Mouse (Mus musculus): ENCODE results near the gene Pdha1.

DNA sequence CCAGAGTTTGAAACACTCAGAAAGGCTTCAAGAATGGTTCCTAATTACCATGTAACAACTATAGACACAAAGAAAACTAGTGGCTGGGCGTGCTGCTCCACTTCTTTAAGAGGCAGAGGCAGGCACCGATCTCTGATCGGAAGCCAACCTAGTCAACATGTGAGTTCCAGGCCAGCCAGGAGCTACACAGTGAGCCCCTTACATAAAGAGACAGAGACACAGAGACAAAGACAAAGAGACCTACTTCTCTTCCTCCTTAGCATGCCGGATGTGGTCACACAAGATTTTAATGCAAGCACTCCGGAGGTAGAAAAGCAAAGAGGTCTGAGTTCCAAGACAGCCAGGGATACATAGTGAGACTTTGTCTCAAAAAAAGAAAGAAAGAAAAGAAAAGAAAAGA lies 2.1 kb downstream of the Pdha1 start:
- TF ChIP-seq CTCF (IDR thresholded peaks at IDR 0.05; ENCODE audit: low read depth) (no peak), EP300 (IDR thresholded peaks at IDR 0.05; ENCODE audit: low read depth) (no peak)
